Mouse (Mus musculus): ENCODE results near the gene Dusp28. TPM values are rescaled to one million over a fixed set of nuclear protein-coding genes. Genes with fewer than 3 reads are reported as not detected.

Dusp28 gene
- polyA plus RNA-seq, 1 experiment: 5.8 TPM

DNA sequence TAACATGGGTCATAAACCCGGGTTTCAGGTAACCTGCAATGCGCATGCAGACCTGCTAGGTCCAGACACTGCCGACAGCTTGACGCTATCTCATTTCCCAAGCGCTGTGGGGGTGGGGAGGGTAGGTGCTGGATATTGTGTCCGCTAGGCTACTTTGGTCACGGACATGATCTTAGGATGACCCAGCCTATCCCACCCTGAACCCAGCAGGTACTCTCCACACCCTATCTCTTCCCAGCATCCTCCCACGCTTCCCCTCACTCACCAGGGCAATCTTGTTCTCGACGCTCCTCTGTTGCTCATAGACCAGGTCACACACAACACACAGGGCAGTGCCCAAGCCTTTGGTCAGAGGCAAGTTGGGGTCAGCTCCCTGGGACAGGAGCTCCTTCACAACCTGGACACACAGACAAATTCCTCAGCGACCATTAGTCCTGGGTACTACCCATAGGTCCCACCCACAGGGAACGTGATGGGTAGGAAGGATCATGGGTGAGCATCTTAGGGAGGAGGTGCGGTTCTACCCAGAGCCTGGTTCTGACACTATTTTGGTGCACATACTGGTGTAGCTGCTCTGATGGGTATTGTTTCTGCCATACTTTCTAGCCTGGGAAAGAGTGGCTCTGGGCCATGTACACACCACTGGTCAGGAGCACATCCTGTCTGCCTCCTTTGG lies 28.6 kb upstream of the Dusp28 start:
- TF ChIP-seq CTCF (IDR thresholded peaks at IDR 0.05; ENCODE audit: low read depth, low read length): no peak
- TF ChIP-seq POLR2A (IDR thresholded peaks at IDR 0.05; ENCODE audit: borderline replicate concordance, low read depth, low read length): no peak
- Histone ChIP-seq H3K27ac (ENCODE audit: insufficient read depth, low read depth, low read length) (no peak overlapping the region), H3K4me1 (ENCODE audit: control insufficient read depth, insufficient read depth, low read length) (no peaks in the 10 kb centered on the region), H3K4me3 (ENCODE audit: insufficient read depth, low read length) (no peak overlapping the region)

DNA sequence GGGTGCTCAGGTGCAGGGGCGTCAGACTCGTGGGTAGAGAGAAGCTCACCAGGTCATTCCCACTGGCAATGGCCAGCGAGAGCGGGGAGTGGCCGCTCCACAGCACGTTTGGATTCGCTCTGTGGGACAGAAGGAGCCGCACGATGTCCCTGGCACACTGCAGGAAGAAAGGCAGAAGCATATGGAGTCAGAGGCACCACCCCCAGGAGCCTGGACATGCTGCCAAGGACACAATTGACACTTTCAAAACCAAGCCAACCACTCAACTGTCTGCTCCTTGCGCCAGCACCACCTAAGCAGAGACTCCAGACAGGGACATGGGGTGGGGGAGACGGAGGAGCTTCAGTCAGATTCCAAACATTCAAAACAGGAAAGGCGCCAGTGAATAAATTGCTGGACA lies 27.5 kb upstream of the Dusp28 start:
- Histone ChIP-seq H3K4me1 (ENCODE audit: control insufficient read depth, insufficient read depth, low read length) (no peaks in the 10 kb centered on the region), H3K4me3 (ENCODE audit: insufficient read depth, low read length) (no peak overlapping the region), H3K27ac (ENCODE audit: insufficient read depth, low read depth, low read length) (no peak overlapping the region)
- TF ChIP-seq POLR2A (IDR thresholded peaks at IDR 0.05; ENCODE audit: borderline replicate concordance, low read depth, low read length) (no peak), CTCF (IDR thresholded peaks at IDR 0.05; ENCODE audit: low read depth, low read length) (no peak)

DNA sequence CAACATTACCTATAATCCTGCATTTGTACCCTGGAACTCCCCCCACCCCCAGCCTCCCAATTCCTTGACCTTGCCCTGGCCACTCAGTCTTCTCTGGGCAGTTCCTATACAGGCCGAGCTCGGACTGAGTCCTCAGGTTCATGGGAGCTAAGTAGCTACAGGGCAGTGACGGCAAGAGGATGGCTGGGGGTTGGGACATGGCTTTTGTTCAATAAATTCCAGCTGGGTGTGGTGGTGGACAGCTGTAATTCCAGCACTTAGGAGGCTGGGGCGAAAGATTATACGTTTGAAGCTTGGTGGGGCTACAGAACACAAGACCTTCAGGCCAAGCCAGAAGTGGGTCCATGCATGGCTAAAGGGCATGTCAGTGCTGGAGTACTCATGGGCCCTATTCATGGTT lies 26.7 kb upstream of the Dusp28 start:
- TF ChIP-seq CTCF (IDR thresholded peaks at IDR 0.05; ENCODE audit: low read depth, low read length) (no peak), POLR2A (IDR thresholded peaks at IDR 0.05; ENCODE audit: borderline replicate concordance, low read depth, low read length) (no peak)
- H3K4me1 ChIP-seq (ENCODE audit: control insufficient read depth, insufficient read depth, low read length): no peaks in the 10 kb centered on the region
- no peak overlapping the region for H3K27ac ChIP-seq (ENCODE audit: insufficient read depth, low read depth, low read length)
- no peak overlapping the region for H3K4me3 ChIP-seq (ENCODE audit: insufficient read depth, low read length)

- H3K4me1 ChIP-seq (ENCODE audit: control insufficient read depth, insufficient read depth, low read length): no peaks in the 10 kb centered on the region
- no peak overlapping the region for H3K4me3 ChIP-seq (ENCODE audit: insufficient read depth, low read length)
- no peak overlapping the region for H3K27ac ChIP-seq (ENCODE audit: insufficient read depth, low read depth, low read length)
- TF ChIP-seq CTCF (IDR thresholded peaks at IDR 0.05; ENCODE audit: low read depth, low read length) (no peak), POLR2A (IDR thresholded peaks at IDR 0.05; ENCODE audit: borderline replicate concordance, low read depth, low read length) (no peak)
Measured at GRCm38 (mm10) chr1:92881982-92882381, 24.8 kb upstream of the Dusp28 start.

DNA sequence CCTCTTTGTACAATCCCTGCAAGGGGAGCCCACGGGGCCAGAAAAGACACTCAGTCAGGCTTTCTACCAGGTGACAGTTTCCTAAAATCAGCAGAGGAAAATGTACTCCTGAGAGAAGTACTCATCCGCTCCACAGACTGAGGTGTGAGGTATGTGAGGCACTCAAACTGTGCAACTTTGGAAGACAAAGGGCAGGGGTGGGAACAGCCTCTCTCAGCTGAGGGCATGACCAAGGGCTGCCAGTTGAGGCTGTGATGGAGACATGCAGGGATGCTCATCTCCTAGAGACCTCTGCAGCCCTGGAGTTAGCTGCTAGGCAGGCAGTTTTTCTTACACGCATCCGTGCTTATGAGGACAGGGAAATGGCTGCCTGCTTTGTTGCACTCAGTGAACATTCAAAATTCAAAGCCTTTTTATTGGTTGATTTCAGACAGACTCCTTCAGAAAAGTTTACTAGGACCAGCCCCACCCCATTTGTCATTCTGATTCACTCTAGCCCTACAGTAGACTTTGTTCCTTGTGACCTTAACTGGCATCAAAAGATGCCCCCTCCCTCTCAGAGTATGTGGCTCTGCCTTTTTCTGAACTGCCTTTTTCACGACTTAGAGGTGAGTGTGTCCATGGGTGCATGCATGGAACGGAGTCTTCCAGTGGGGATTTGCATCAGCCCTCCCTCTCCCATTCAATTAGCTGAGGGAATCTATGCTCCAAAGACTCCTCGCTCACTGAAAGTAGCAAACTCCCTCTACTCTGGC lies 17.7 kb upstream of the Dusp28 start:
- Histone ChIP-seq H3K4me3 (ENCODE audit: insufficient read depth, low read length) (no peak overlapping the region), H3K4me1 (ENCODE audit: control insufficient read depth, insufficient read depth, low read length) (no peaks in the 10 kb centered on the region), H3K27ac (ENCODE audit: insufficient read depth, low read depth, low read length) (no peak overlapping the region)
- TF ChIP-seq CTCF (IDR thresholded peaks at IDR 0.05; ENCODE audit: low read depth, low read length): no peak
- no peak for TF ChIP-seq POLR2A (IDR thresholded peaks at IDR 0.05; ENCODE audit: borderline replicate concordance, low read depth, low read length)

- H3K4me3 ChIP-seq (ENCODE audit: insufficient read depth, low read length): no peak overlapping the region
- TF ChIP-seq CTCF (IDR thresholded peaks at IDR 0.05; ENCODE audit: low read depth, low read length) (no peak), POLR2A (IDR thresholded peaks at IDR 0.05; ENCODE audit: borderline replicate concordance, low read depth, low read length) (no peak)
- no peak overlapping the region for H3K27ac ChIP-seq (ENCODE audit: insufficient read depth, low read depth, low read length)
- H3K4me1 ChIP-seq (ENCODE audit: control insufficient read depth, insufficient read depth, low read length): no peaks in the 10 kb centered on the region
Measured at GRCm38 (mm10) chr1:92892791-92893190, 14.0 kb upstream of the Dusp28 start.

GRCm38 (mm10) chr1:92893896-92894295 lies 12.9 kb upstream of the Dusp28 start:
- Histone ChIP-seq H3K4me1 (ENCODE audit: control insufficient read depth, insufficient read depth, low read length) (no peaks in the 10 kb centered on the region), H3K4me3 (ENCODE audit: insufficient read depth, low read length) (no peak overlapping the region), H3K27ac (ENCODE audit: insufficient read depth, low read depth, low read length) (no peak overlapping the region)
- no peak for TF ChIP-seq CTCF (IDR thresholded peaks at IDR 0.05; ENCODE audit: low read depth, low read length)

DNA sequence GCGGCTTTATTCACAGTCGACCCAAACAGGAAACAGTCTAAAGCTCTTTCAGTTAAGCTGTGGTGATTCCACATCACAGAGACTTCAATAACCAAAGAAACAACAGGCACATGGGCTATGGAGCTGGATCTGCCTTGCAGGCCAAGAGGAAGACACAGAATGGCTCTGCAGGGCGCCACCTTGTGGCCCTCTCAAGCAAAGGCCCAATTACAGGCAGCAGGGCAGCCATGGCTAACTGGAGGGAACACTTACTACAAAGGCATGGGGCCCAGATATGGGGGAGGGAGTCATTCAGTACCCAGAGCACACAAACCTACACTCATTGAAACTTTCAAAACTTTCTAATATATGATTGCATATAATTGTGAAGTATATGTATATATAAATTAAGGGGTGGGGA lies 11.7 kb upstream of the Dusp28 start:
- Histone ChIP-seq H3K27ac (ENCODE audit: insufficient read depth, low read depth, low read length) (no peak overlapping the region), H3K4me1 (ENCODE audit: control insufficient read depth, insufficient read depth, low read length) (no peaks in the 10 kb centered on the region), H3K4me3 (ENCODE audit: insufficient read depth, low read length) (no peak overlapping the region)
- TF ChIP-seq POLR2A (IDR thresholded peaks at IDR 0.05; ENCODE audit: borderline replicate concordance, low read depth, low read length) (no peak), CTCF (IDR thresholded peaks at IDR 0.05; ENCODE audit: low read depth, low read length) (peak; percentile 85)

DNA sequence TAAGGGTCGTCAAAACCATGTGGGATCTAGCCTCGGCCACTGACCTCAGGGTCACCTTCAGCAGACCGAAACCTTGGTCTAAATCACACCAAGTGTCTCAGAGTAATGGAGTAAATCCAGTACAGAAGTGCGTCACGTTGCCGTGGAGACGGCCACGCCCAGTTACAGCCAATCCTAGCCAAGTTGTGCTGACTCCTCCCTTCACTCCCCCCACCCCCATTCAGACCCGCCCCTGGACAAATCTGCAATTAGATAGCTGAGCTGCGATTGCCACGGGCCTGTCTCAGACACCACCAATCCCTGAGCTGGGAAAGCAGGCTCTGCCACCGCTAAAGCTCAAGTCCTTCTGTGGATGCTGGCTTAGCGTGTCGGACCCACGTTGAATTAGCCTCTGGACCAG lies 4.0 kb upstream of the Dusp28 start, which contains the start of gene Ankmy1:
Gene Ankmy1 (minus strand): TSS at position 121 of the 400 bp plus-strand sequence.
- H3K4me3 ChIP-seq (ENCODE audit: insufficient read depth, low read length): no peak within 1 kb of the TSS
- no peak for TF ChIP-seq POLR2A (IDR thresholded peaks at IDR 0.05; ENCODE audit: borderline replicate concordance, low read depth, low read length)
- no peak for TF ChIP-seq CTCF (IDR thresholded peaks at IDR 0.05; ENCODE audit: low read depth, low read length)
- no peak within 1 kb of the TSS for H3K27ac ChIP-seq (ENCODE audit: insufficient read depth, low read depth, low read length)
- peaks cover 13% of the 10 kb centered on the region for H3K4me1 ChIP-seq (ENCODE audit: control insufficient read depth, insufficient read depth, low read length)

- Histone ChIP-seq H3K4me3 (ENCODE audit: insufficient read depth, low read length) (no peak overlapping the region), H3K27ac (ENCODE audit: insufficient read depth, low read depth, low read length) (no peak overlapping the region), H3K4me1 (ENCODE audit: control insufficient read depth, insufficient read depth, low read length) (peaks cover 17% of the 10 kb centered on the region)
- no peak for TF ChIP-seq CTCF (IDR thresholded peaks at IDR 0.05; ENCODE audit: low read depth, low read length)
- TF ChIP-seq POLR2A (IDR thresholded peaks at IDR 0.05; ENCODE audit: borderline replicate concordance, low read depth, low read length): no peak
Measured at GRCm38 (mm10) chr1:92903627-92904026, 3.2 kb upstream of the Dusp28 start.
